Mouse (Mus musculus) hindbrain, embryonic 16.5 days (tissue): ENCODE results near the gene Gdpd4. TPM values are rescaled to one million over a fixed set of nuclear protein-coding genes. Genes with fewer than 3 reads are reported as not detected.

Experiments
- polyA plus RNA-seq: library from polyadenylated mRNA; unstranded; fragments of >200 nt; fragmentation: Nextera tagmentation; extraction: Ambion mirVana; gene quantifications from 2 replicates; pipeline ENCODE4 v1.2.1, GENCODE M21; 2015

Gdpd4 gene
- polyA plus RNA-seq, 1 experiment from 2014 or later, result not detected

Other genes starting within 250 kb of the Gdpd4 start
- 184 TPM in 2 replicates for gene Clns1a, start 223.3 kb upstream of the Gdpd4 start, polyA plus RNA-seq
- 23.2 and 24.5 TPM in 2 replicates for gene Aqp11, start 181.7 kb upstream of the Gdpd4 start, polyA plus RNA-seq
- 131 and 138 TPM in 2 replicates for gene Pak1, start 131.4 kb upstream of the Gdpd4 start, polyA plus RNA-seq
- 13.9 and 22.8 TPM in 2 replicates for gene Myo7a, start 199.6 kb downstream of the Gdpd4 start, polyA plus RNA-seq
- gene Omp, start 225.5 kb downstream of the Gdpd4 start, polyA plus RNA-seq, result 0.34 and 0.37 TPM in 2 replicates